Mouse (Mus musculus): ENCODE measurements at regions not wholly inside any gene's neighbourhood (a gene's known extent, or its start where the extent isn't known, plus 50 kb on each side); places are given as distances from the start of the nearest gene placed in this dataset.
"Not testable (repeated sequence)": the region's sequence is repeated elsewhere in the genome, so short reads cannot be mapped to it uniquely, and the experiment has no call there.

GRCm38 (mm10) chr10:118603857-118604414, 163.1 kb downstream of the Ifng start:
- DNase-seq, result no peak

- DNase-seq, result no peak
These were observed 164.4 kb downstream of the Ifng start for GRCm38 (mm10) chr10:118605156-118605821.

GRCm38 (mm10) chr10:118607418-118607817, 166.6 kb downstream of the Ifng start:
- DNase-seq, result no peak

GRCm38 (mm10) chr10:118608376-118609145, 167.7 kb downstream of the Ifng start:
- DNase-seq, result no peak

GRCm38 (mm10) chr10:118609157-118609556, 168.3 kb downstream of the Ifng start:
- DNase-seq, result no peak

- DNase-seq, result no peak
These were observed 170.1 kb downstream of the Ifng start for GRCm38 (mm10) chr10:118610868-118611461.

GRCm38 (mm10) chr10:118612091-118612490, 171.2 kb downstream of the Ifng start:
- DNase-seq, result no peak

GRCm38 (mm10) chr10:118613056-118613695, 172.3 kb downstream of the Ifng start:
- no peak for DNase-seq

GRCm38 (mm10) chr10:118614251-118614865, 173.5 kb downstream of the Ifng start:
- DNase-seq, result no peak

GRCm38 (mm10) chr10:118615131-118616020, 174.5 kb downstream of the Ifng start:
- no peak for DNase-seq

GRCm38 (mm10) chr10:118616031-118616615, 175.3 kb downstream of the Ifng start:
- no peak for DNase-seq

- DNase-seq, result no peak
These were observed 176.6 kb downstream of the Ifng start for GRCm38 (mm10) chr10:118617291-118618044.

GRCm38 (mm10) chr10:118618251-118618650, 177.4 kb downstream of the Ifng start:
- not testable (repeated sequence) for DNase-seq

- no peak for DNase-seq
These were observed 178.1 kb downstream of the Ifng start for GRCm38 (mm10) chr10:118618766-118619600.

- no peak for DNase-seq
These were observed 178.8 kb downstream of the Ifng start for GRCm38 (mm10) chr10:118619601-118620000.

- no peak for DNase-seq
These were observed 179.8 kb downstream of the Ifng start for GRCm38 (mm10) chr10:118620611-118621010.

- DNase-seq, result no peak
These were observed 180.7 kb downstream of the Ifng start for GRCm38 (mm10) chr10:118621546-118621945.

GRCm38 (mm10) chr10:118622131-118622530, 181.3 kb downstream of the Ifng start:
- no peak for DNase-seq

- no peak for DNase-seq
These were observed 182.1 kb downstream of the Ifng start for GRCm38 (mm10) chr10:118622916-118623315.

All from right cerebral cortex, postnatal 4 days (tissue).